Mouse (Mus musculus) MEL (cell line): ENCODE measurements at regions not wholly inside any gene's neighbourhood (a gene's known extent, or its start where the extent isn't known, plus 50 kb on each side); places are given as distances from the start of the nearest gene placed in this dataset.

Source experiments
- DNase-seq: peaks from one replicate; pipeline ENCODE4 v3.0.0; 2011; ENCODE audit warnings: low read depth, low spot score
- H3K27ac ChIP-seq: 2 replicates; pipeline ENCODE4 v1.5.1; 2012; ENCODE audit warnings: low read depth, mild to moderate bottlenecking, control low read depth, low read length, moderate library complexity; ENCODE audit not compliant: control insufficient read depth
- H3K27me3 ChIP-seq, 2 experiments: fragments of 150-350 bp in 1 of 2; sonication (generic) in 1 of 2; 2 replicates each; pipeline ENCODE4 v1.6.1; 2012; ENCODE audit warnings: low read length in 2 of 2, mild to moderate bottlenecking in 2 of 2, improper control_type of control experiment in 1 of 2, moderate library complexity in 1 of 2; ENCODE audit not compliant: insufficient read depth in 2 of 2, control insufficient read depth in 1 of 2
- H3K36me3 ChIP-seq, 2 experiments: 2 replicates each; pipeline ENCODE4 v1.6.1; 2012 to 2014; ENCODE audit warnings: low read length in 2 of 2, improper control_type of control experiment in 1 of 2, inconsistent platforms in 1 of 2, mild to moderate bottlenecking in 1 of 2; ENCODE audit not compliant: insufficient read depth in 2 of 2, control insufficient read depth in 1 of 2
- H3K4me1 ChIP-seq, 2 experiments: fragments of 150-350 bp in 1 of 2; sonication (generic) in 1 of 2; 2 replicates each; pipeline ENCODE4 v1.6.1; 2012; ENCODE audit warnings: low read length in 2 of 2, improper control_type of control experiment in 1 of 2, mild to moderate bottlenecking in 1 of 2; ENCODE audit not compliant: insufficient read depth in 2 of 2, control insufficient read depth in 1 of 2
- H3K4me3 ChIP-seq, 2 experiments: fragments of 150-350 bp in 1 of 2; sonication (generic) in 1 of 2; 2 replicates each; pipeline ENCODE4 v1.5.1; 2012; ENCODE audit warnings: low read depth in 2 of 2, low read length in 2 of 2, mild to moderate bottlenecking in 2 of 2, moderate library complexity in 2 of 2, control low read depth in 1 of 2, improper control_type of control experiment in 1 of 2; ENCODE audit not compliant: control insufficient read depth in 1 of 2, insufficient read depth in 1 of 2
- H3K79me2 ChIP-seq: 2 replicates; pipeline ENCODE4 v1.6.1; 2012; ENCODE audit warnings: mild to moderate bottlenecking, low read length, moderate library complexity; ENCODE audit not compliant: control insufficient read depth, poor library complexity, insufficient read depth
- H3K9ac ChIP-seq: 2 replicates; pipeline ENCODE4 v1.6.1; 2012; ENCODE audit warnings: low read depth, mild to moderate bottlenecking, control low read depth, low read length, moderate library complexity; ENCODE audit not compliant: control insufficient read depth, poor library complexity, severe bottlenecking
- H3K9me3 ChIP-seq: fragments of 150-350 bp; sonication (generic); replicated peaks from 2 replicates; pipeline ENCODE4 v1.6.1; 2012; ENCODE audit warnings: mild to moderate bottlenecking, low read length, improper control_type of control experiment, moderate library complexity; ENCODE audit not compliant: insufficient read depth
- CTCF ChIP-seq, 3 experiments: IDR thresholded peaks in 2 of 3; conservative IDR thresholded peaks in 1 of 3; 2 replicates each; pipeline ENCODE4 v1.5.1; 2011 to 2012; ENCODE audit warnings: low read length in 3 of 3, low read depth in 2 of 3, mild to moderate bottlenecking in 2 of 3, improper control_type of control experiment in 1 of 3, inconsistent platforms in 1 of 3, mixed read lengths in 1 of 3, moderate library complexity in 1 of 3; ENCODE audit not compliant: control insufficient read depth in 1 of 3, insufficient read depth in 1 of 3, poor library complexity in 1 of 3, severe bottlenecking in 1 of 3
- E2F4 ChIP-seq: IDR thresholded peaks from 2 replicates; pipeline ENCODE4 v1.6.1; 2011; ENCODE audit warnings: low read depth, low read length, improper control_type of control experiment, borderline replicate concordance
- EP300 ChIP-seq, 2 experiments: IDR thresholded peaks; 2 replicates each; pipeline ENCODE4 v1.6.1; 2011; ENCODE audit warnings: improper control_type of control experiment in 2 of 2, low read length in 2 of 2, low read depth in 1 of 2, mild to moderate bottlenecking in 1 of 2
- ETS1 ChIP-seq: IDR thresholded peaks from 2 replicates; pipeline ENCODE4 v1.6.1; 2012; ENCODE audit warnings: low read depth, mild to moderate bottlenecking, inconsistent platforms, low read length, improper control_type of control experiment, moderate library complexity
- JUND ChIP-seq: IDR thresholded peaks from 2 replicates; pipeline ENCODE4 v1.6.1; 2011; ENCODE audit warnings: low read depth, mild to moderate bottlenecking, improper control_type of control experiment, low read length
- MAX ChIP-seq: IDR thresholded peaks from 2 replicates; pipeline ENCODE4 v1.6.1; 2011; ENCODE audit warnings: low read length, improper control_type of control experiment
- MAZ ChIP-seq: IDR thresholded peaks from 2 replicates; pipeline ENCODE4 v1.6.1; 2012; ENCODE audit warnings: low read depth, mild to moderate bottlenecking, inconsistent platforms, low read length, improper control_type of control experiment
- MYB ChIP-seq: IDR thresholded peaks from 2 replicates; pipeline ENCODE4 v1.6.1; 2011; ENCODE audit warnings: mild to moderate bottlenecking, low read depth, low read length, improper control_type of control experiment
- NELFE ChIP-seq: IDR thresholded peaks from 2 replicates; pipeline ENCODE4 v1.6.1; 2011; ENCODE audit warnings: low read depth, low read length, improper control_type of control experiment
- POLR2A ChIP-seq, 2 experiments: IDR thresholded peaks; 2 replicates each; pipeline ENCODE4 v1.6.1; 2011 to 2012; ENCODE audit warnings: low read length in 2 of 2, mild to moderate bottlenecking in 2 of 2, control low read depth in 1 of 2, improper control_type of control experiment in 1 of 2, low read depth in 1 of 2, moderate library complexity in 1 of 2; ENCODE audit not compliant: control insufficient read depth in 1 of 2, insufficient read depth in 1 of 2, poor library complexity in 1 of 2
- POLR2AphosphoS2 ChIP-seq: IDR thresholded peaks from 2 replicates; pipeline ENCODE4 v1.6.1; 2011; ENCODE audit warnings: low read length, improper control_type of control experiment
- RAD21 ChIP-seq: IDR thresholded peaks from 2 replicates; pipeline ENCODE4 v1.6.1; 2011; ENCODE audit warnings: mild to moderate bottlenecking, low read depth, low read length, improper control_type of control experiment
- SIN3A ChIP-seq: IDR thresholded peaks from 2 replicates; pipeline ENCODE4 v1.6.1; 2012; ENCODE audit warnings: low read length, improper control_type of control experiment, inconsistent platforms
- SMC3 ChIP-seq: IDR thresholded peaks from 2 replicates; pipeline ENCODE4 v1.6.1; 2011; ENCODE audit warnings: low read depth, low read length, improper control_type of control experiment
- TAL1 ChIP-seq: IDR thresholded peaks from 2 replicates; pipeline ENCODE4 v1.6.1; 2012; ENCODE audit warnings: mild to moderate bottlenecking, inconsistent platforms, low read length, moderate library complexity, mixed read lengths
- ZC3H11A ChIP-seq: IDR thresholded peaks from 2 replicates; pipeline ENCODE4 v1.6.1; 2012; ENCODE audit warnings: low read depth, mild to moderate bottlenecking, inconsistent platforms, low read length, improper control_type of control experiment

- Histone ChIP-seq H3K27me3 (no peaks in the 10 kb centered on the region), H3K36me3 (no peaks in the 10 kb centered on the region), H3K4me3 (no peak overlapping the region), H3K27ac (no peak overlapping the region), H3K9ac (no peak overlapping the region), H3K9me3 (no peaks in the 10 kb centered on the region), H3K79me2 (no peaks in the 10 kb centered on the region), H3K4me1 (no peaks in the 10 kb centered on the region)
- no peak for DNase-seq
- TF ChIP-seq TAL1 (no peak), CTCF (IDR thresholded peaks at IDR 0.05 in 2 of 3, conservative IDR thresholded peaks at IDR 0.05 in 1 of 3; ENCODE audit: control insufficient read depth in 1 of 3, insufficient read depth in 1 of 3, low read depth in 2 of 3, low read length in 3 of 3, poor library complexity in 1 of 3, severe bottlenecking in 1 of 3) (no peak), JUND (no peak), MAZ (no peak), E2F4 (no peak), POLR2AphosphoS2 (no peak), RAD21 (no peak), MAX (no peak), ETS1 (no peak)
Observed at GRCm38 (mm10) chr7:115208781-115209180, 465.3 kb downstream of the Insc start.

- Histone ChIP-seq H3K4me3 (no peak overlapping the region), H3K27me3 (no peaks in the 10 kb centered on the region), H3K9ac (no peak overlapping the region), H3K36me3 (no peaks in the 10 kb centered on the region), H3K4me1 (no peaks in the 10 kb centered on the region), H3K27ac (no peak overlapping the region), H3K9me3 (no peaks in the 10 kb centered on the region), H3K79me2 (no peaks in the 10 kb centered on the region)
- DNase-seq = no peak
- no peak for TF ChIP-seq SMC3
- no peak for TF ChIP-seq MAX
- no peak for TF ChIP-seq MAZ
Observed at GRCm38 (mm10) chr7:115210012-115210411, 466.5 kb downstream of the Insc start.

GRCm38 (mm10) chr7:115216838-115217237 lies 473.3 kb downstream of the Insc start:
- no peak overlapping the region for H3K9ac ChIP-seq
- H3K27me3 ChIP-seq = no peaks in the 10 kb centered on the region
- no peaks in the 10 kb centered on the region for H3K79me2 ChIP-seq
- TF ChIP-seq SMC3 = peak; percentile 78
- TF ChIP-seq ZC3H11A = peak; percentile 48; the same call in 1 of the 2 replicates
- TF ChIP-seq NELFE = no peak
- peak; percentile 68 to 69 (median 69) for TF ChIP-seq CTCF (IDR thresholded peaks at IDR 0.05 in 2 of 3, conservative IDR thresholded peaks at IDR 0.05 in 1 of 3; ENCODE audit: control insufficient read depth in 1 of 3, insufficient read depth in 1 of 3, low read depth in 2 of 3, low read length in 3 of 3, poor library complexity in 1 of 3, severe bottlenecking in 1 of 3)
- no peak for TF ChIP-seq SIN3A
- no peak for TF ChIP-seq POLR2A (IDR thresholded peaks at IDR 0.05; ENCODE audit: control insufficient read depth in 1 of 2, insufficient read depth in 1 of 2, low read depth in 1 of 2, low read length in 2 of 2, poor library complexity in 1 of 2)
- no peak for TF ChIP-seq MYB
- peak; percentile 7 to 35; a peak in 2 of 4 replicates for TF ChIP-seq EP300 (IDR thresholded peaks at IDR 0.05; ENCODE audit: low read depth in 1 of 2, low read length in 2 of 2)
- TF ChIP-seq MAZ = 0 out of 2 replicates have a peak, but pooled peaks have one; percentile 53
- TF ChIP-seq RAD21 = peak; percentile 73
- no peak overlapping the region for H3K27ac ChIP-seq
- no peak overlapping the region for H3K4me3 ChIP-seq
- DNase-seq = peak; percentile 79
- H3K36me3 ChIP-seq = no peaks in the 10 kb centered on the region
- no peaks in the 10 kb centered on the region for H3K9me3 ChIP-seq
- H3K4me1 ChIP-seq = no peaks in the 10 kb centered on the region
